In the genomic region with DNA sequence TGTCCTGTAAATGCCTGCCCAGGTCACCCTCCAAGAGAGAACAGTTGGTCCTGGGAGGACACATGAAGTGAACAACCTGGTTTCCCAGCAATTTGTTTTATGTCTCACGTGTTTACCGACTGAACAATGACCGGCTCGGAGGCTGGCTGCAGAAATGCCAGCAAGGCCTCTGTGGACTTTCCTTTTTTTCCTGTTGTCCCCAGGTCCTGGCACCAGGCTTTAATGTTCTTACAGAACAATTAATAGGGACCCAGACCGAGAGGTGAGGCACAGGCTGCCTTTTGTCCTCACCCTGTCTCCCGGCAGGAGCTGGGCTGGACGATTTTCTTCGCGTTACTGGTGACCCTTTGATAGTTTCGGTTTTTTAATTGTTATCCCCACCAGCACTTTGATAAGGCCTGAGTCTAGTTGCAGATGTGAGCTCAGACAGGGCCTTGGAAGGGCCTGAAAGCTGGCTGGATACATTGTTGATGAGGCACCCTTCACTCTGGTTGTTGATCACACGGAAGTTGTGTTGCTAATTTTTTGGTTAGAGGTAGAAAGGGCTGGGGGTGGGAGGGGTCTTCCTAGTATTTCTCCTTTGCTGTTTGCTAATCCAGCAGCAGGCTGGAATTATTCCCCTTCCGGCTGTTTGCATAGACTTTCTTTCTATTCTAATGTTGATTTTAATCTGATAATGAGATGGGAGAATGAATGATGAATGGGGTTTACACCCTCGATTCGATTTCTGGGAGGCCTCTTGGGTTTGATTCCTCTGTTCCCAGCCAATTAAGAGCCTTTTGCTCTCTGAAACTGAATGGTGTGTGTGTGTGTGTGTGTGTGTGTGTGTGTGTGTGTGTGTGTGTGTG, we compare ENCODE assay signal across 8 mouse cellular contexts. TPM values are rescaled to one million over a fixed set of nuclear protein-coding genes. Genes with fewer than 3 reads are reported as not detected.
DNase-seq lines count a peak whose midpoint lies in the region; ATAC-seq lines count a peak whose summit lies in the region.

No protein-coding gene starts in this region.

- no peaks in the 10 kb centered on the region for H3K36me3 ChIP-seq in embryonic facial prominence, embryonic 12.5 days
- H3K36me3 ChIP-seq in intestine, embryonic 15.5 days: no peaks in the 10 kb centered on the region
- no peaks in the 10 kb centered on the region for H3K36me3 ChIP-seq in midbrain, embryonic 12.5 days

- no peaks in the 10 kb centered on the region for H3K9me3 ChIP-seq in embryonic facial prominence, embryonic 12.5 days
- no peaks in the 10 kb centered on the region for H3K9me3 ChIP-seq in intestine, embryonic 15.5 days
- H3K9me3 ChIP-seq in midbrain, embryonic 12.5 days: no peaks in the 10 kb centered on the region

- WGBS in embryonic facial prominence, embryonic 12.5 days: 12% methylated on average over 14 of the region's 14 CpGs
- 21% methylated on average over 14 of the region's 14 CpGs for WGBS in intestine, embryonic 15.5 days
- 2% methylated on average over 14 of the region's 14 CpGs for WGBS in midbrain, embryonic 12.5 days

- H3K4me2 ChIP-seq in embryonic facial prominence, embryonic 12.5 days (replicated peaks): peak overlapping the region; percentile 64
- peak overlapping the region; percentile 70 for H3K4me2 ChIP-seq in intestine, embryonic 15.5 days (replicated peaks)
- peak overlapping the region; percentile 64 for H3K4me2 ChIP-seq in midbrain, embryonic 12.5 days (replicated peaks)

- peak; percentile 51 for DNase-seq in embryo, embryonic 10 days (ENCODE audit: low spot score)
- DNase-seq in embryo, embryonic 11 days: no peak
- DNase-seq in cerebellum, adult 11-12 months: no peak
- DNase-seq in retina, postnatal 1 day: no peak
- no peak for DNase-seq in adrenal gland, postnatal 4 days (ENCODE audit: low spot score in 2 of 2)

- H3K9ac ChIP-seq in embryonic facial prominence, embryonic 12.5 days: peak overlapping the region; percentile 86
- peak overlapping the region; percentile 80 for H3K9ac ChIP-seq in intestine, embryonic 15.5 days
- H3K9ac ChIP-seq in midbrain, embryonic 12.5 days (replicated peaks): peak overlapping the region; percentile 78

- H3K27ac ChIP-seq in embryonic facial prominence, embryonic 12.5 days: no peak overlapping the region
- H3K27ac ChIP-seq in intestine, embryonic 15.5 days: peak overlapping the region; percentile 54; the same call in 1 of the 2 replicates
- H3K27ac ChIP-seq in midbrain, embryonic 12.5 days (replicated peaks): peak overlapping the region; percentile 63

- ATAC-seq in embryonic facial prominence, embryonic 12.5 days (ENCODE audit: insufficient number of reproducible peaks, insufficient read depth, low FRiP score, low TSS enrichment): no peak
- no peak for ATAC-seq in intestine, embryonic 15.5 days
- no peak for ATAC-seq in midbrain, embryonic 12.5 days (ENCODE audit: low FRiP score, low read depth)

- H3K27me3 ChIP-seq in embryonic facial prominence, embryonic 12.5 days: no peaks in the 10 kb centered on the region
- no peaks in the 10 kb centered on the region for H3K27me3 ChIP-seq in intestine, embryonic 15.5 days (replicated peaks)
- H3K27me3 ChIP-seq in midbrain, embryonic 12.5 days: no peaks in the 10 kb centered on the region

- peak overlapping the region; percentile 83 for H3K4me3 ChIP-seq in embryonic facial prominence, embryonic 12.5 days
- H3K4me3 ChIP-seq in intestine, embryonic 15.5 days (replicated peaks): peak overlapping the region; percentile 87
- peak overlapping the region; percentile 72 for H3K4me3 ChIP-seq in midbrain, embryonic 12.5 days

- H3K4me1 ChIP-seq in embryonic facial prominence, embryonic 12.5 days: peaks cover 55% of the 10 kb centered on the region
- peaks cover 45% of the 10 kb centered on the region for H3K4me1 ChIP-seq in intestine, embryonic 15.5 days (replicated peaks)
- peaks cover 46% of the 10 kb centered on the region for H3K4me1 ChIP-seq in midbrain, embryonic 12.5 days

RNA-seq across cellular contexts. Expression of gene Sh3bp4, which starts 2.2 kb away (rescaled TPM):
- 25.7 and 27.4 TPM in 2 replicates for polyA plus RNA-seq in embryonic facial prominence, embryonic 12.5 days (2016; fragmentation: Nextera tagmentation; extraction: Ambion mirVana)
- 16.3 and 17.0 TPM in 2 replicates for polyA plus RNA-seq in intestine, embryonic 15.5 days (2015; fragmentation: Nextera tagmentation; extraction: Ambion mirVana)
- 19.4 and 21.0 TPM in 2 replicates for polyA plus RNA-seq in midbrain, embryonic 12.5 days (2016; fragmentation: Nextera tagmentation; extraction: Ambion mirVana)
- total RNA-seq in adrenal gland, postnatal 4 days (2021): 10 to 100 TPM; 19.2 to 22.6 TPM
